Mouse (Mus musculus) megakaryocyte, embryonic 14.5 days (primary cell): ENCODE measurements around the gene 1700042G07Rik.

ENCODE experiments used
- FLI1 ChIP-seq: IDR thresholded peaks from 2 replicates; pipeline ENCODE4 v1.6.1; 2012; ENCODE audit warnings: low read length, inconsistent platforms, mixed read lengths
- GATA1 ChIP-seq: IDR thresholded peaks from 3 replicates; pipeline ENCODE4 v1.6.1; 2012; ENCODE audit warnings: mixed read lengths, low read length, inconsistent platforms, borderline replicate concordance

DNA sequence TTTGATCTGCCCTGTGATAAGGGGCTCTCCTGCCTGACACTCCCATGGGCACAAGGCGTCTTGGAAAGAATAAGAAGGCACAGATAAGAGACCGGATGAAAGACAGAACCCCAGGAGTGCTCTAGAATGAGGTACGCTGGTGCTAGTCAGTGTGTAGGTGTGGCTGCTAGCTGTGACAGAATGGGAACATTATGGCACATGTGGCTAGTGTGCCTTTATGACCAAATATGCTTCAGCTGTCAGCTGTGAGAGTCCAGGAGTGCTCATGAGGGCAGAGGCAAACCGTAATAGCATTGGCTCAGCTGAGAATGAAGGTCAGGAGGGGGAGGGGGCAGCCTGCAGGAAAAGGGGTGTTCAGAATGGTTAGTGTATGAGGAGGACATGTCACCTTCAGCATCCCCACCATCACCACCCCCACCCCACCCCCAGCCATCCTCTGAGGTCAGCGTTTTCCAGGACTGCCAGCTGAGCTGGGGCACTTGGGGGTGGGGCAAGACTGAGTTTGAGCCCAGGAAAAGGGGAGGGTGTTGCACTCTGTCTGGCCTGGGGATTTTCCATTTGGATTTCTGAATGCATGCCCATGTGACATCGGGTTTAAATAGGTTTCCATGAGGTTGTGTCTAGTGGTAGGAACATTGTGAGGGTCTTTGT, 1.4 kb downstream of the 1700042G07Rik start:
- TF ChIP-seq GATA1 (no peak), FLI1 (no peak)
